Mouse (Mus musculus) neural tube, embryonic 11.5 days (tissue): ENCODE data around the gene Srd5a1. TPM values are rescaled to one million over a fixed set of nuclear protein-coding genes. Genes with fewer than 3 reads are reported as not detected.
"Not testable (repeated sequence)": the region's sequence is repeated elsewhere in the genome, so short reads cannot be mapped to it uniquely, and the experiment has no call there.

Experiments
- ATAC-seq: fragments of 200-750 bp; cut with Nextera tagmentation; 2 replicates; pipeline ENCODE4 v1.8.0; 2017; ENCODE audit warnings: moderate number of reproducible peaks, mild to moderate bottlenecking, moderate TSS enrichment, moderate library complexity; ENCODE audit not compliant: insufficient read depth, low FRiP score, low TSS enrichment
- DNase-seq: peaks from one replicate; pipeline ENCODE4 v3.0.0-alpha.2; 2015; ENCODE audit warnings: low spot score
- H3K27ac ChIP-seq: fragments of 300-500 bp; sonication (generic); 2 replicates; pipeline ENCODE4 v1.5.1; 2014; ENCODE audit warnings: low read depth, mild to moderate bottlenecking, low read length
- H3K27me3 ChIP-seq: fragments of 300-500 bp; sonication (generic); 2 replicates; pipeline ENCODE4 v1.6.1; 2014; ENCODE audit warnings: mild to moderate bottlenecking, low read length, mixed read lengths; ENCODE audit not compliant: control insufficient read depth, insufficient read depth
- H3K36me3 ChIP-seq: fragments of 300-500 bp; sonication (generic); 2 replicates; pipeline ENCODE4 v1.6.1; 2014; ENCODE audit warnings: mild to moderate bottlenecking, low read length, moderate library complexity, mixed read lengths; ENCODE audit not compliant: control insufficient read depth, insufficient read depth
- H3K4me1 ChIP-seq: fragments of 300-500 bp; sonication (generic); 2 replicates; pipeline ENCODE4 v1.6.1; 2014; ENCODE audit warnings: low read length, mixed read lengths; ENCODE audit not compliant: control insufficient read depth, insufficient read depth
- H3K4me2 ChIP-seq: fragments of 300-500 bp; sonication (generic); 2 replicates; pipeline ENCODE4 v1.6.1; 2014; ENCODE audit warnings: low read depth, mild to moderate bottlenecking, moderate library complexity
- H3K4me3 ChIP-seq: fragments of 300-500 bp; sonication (generic); 2 replicates; pipeline ENCODE4 v1.5.1; 2014; ENCODE audit warnings: low read depth, low read length
- H3K9ac ChIP-seq: fragments of 300-500 bp; sonication (generic); 2 replicates; pipeline ENCODE4 v1.6.1; 2014; ENCODE audit warnings: mild to moderate bottlenecking, low read length
- H3K9me3 ChIP-seq: fragments of 300-500 bp; sonication (generic); 2 replicates; pipeline ENCODE4 v1.6.1; 2016; ENCODE audit warnings: low read length; ENCODE audit not compliant: control insufficient read depth
- WGBS: fragments of 180-500 bp; shearing (Covaris S2); extraction: QIAGEN DNeasy Blood & Tissue Kit; methylation state at CpG from one replicate; pipeline ENCODE4 v1.1.7; 2014; 5-methylcytosine and 5-hydroxymethylcytosine counted together
- polyA plus RNA-seq: library from polyadenylated mRNA; unstranded; fragments of >200 nt; fragmentation: Nextera tagmentation; extraction: Ambion mirVana; gene quantifications from 2 replicates; pipeline ENCODE4 v1.2.1, GENCODE M21; 2014

The Srd5a1 gene
- polyA plus RNA-seq, 1 experiment from 2014 or later: 26.0 TPM

DNA sequence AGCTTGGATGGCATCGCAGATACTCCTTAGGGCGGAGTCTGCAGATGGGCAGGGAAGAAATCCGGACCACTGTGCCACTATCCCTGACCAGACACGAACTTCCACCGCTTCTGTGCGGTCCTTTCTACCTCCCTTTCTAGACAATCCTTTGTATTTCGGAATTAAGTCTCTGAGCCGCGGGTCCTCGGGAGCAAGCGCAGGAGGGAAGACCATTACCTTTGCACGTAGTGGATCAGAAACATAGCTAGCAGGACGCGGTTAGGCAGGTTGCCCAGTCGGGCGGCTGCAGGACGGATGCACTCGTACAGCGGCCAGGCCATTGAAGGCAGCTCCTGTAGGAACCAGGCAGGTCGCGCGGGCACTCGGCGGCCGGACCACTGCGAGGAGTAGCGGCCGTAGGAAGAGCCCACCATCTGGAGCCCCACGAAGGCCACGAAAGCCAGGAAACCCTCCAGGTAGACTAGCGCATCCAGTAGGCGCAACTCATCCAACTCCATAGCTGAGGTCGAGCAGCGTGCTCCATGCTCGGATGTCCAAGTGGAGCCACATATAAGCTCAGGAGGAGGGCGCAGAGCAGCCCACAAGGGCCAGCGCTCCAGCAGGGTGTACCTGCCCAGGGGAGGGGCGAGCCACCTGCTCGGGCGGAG, 368 bp downstream of the Srd5a1 start:
- WGBS: under 1% methylated on average over 40 of the region's 40 CpGs
- no peak for DNase-seq
- H3K27ac ChIP-seq: no peak overlapping the region

DNA sequence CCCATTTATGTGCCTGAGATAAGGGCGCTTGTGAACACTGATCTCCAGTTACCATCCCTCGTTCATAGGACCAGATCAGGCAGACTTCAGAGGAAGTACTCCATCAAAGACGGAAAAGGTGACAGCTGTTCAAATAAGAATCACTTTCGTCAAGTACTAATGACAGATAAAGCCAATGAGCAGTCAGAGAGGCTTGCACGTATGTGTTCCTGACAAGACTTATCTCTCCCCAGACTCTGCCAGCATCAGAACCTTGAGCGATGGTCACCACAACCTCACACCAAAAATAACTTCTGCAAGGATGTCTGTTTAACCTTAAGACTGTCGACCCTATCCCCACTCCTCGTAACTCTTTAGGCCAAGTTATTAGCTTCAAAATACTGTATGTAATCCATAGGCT, 2.5 kb downstream of the Srd5a1 start:
- Histone ChIP-seq H3K4me1 (peaks cover 14% of the 10 kb centered on the region), H3K4me3 (no peak overlapping the region), H3K27me3 (no peaks in the 10 kb centered on the region), H3K9ac (no peak overlapping the region), H3K36me3 (no peaks in the 10 kb centered on the region), H3K4me2 (no peak overlapping the region), H3K27ac (no peak overlapping the region), H3K9me3 (no peaks in the 10 kb centered on the region)
- ATAC-seq (no peak), DNase-seq (no peak)
- 86% methylated on average over 8 of the region's 8 CpGs for WGBS

More for the DNA sequence above, 368 bp downstream of the Srd5a1 start:
- no peaks in the 10 kb centered on the region for H3K27me3 ChIP-seq
- H3K36me3 ChIP-seq: peaks cover 6% of the 10 kb centered on the region
- peak overlapping the region; percentile 92 for H3K4me2 ChIP-seq
- peak overlapping the region; percentile 87 for H3K4me3 ChIP-seq
- peaks cover 14% of the 10 kb centered on the region for H3K4me1 ChIP-seq
- peak; percentile 36; the same call in 1 of the 2 replicates for ATAC-seq
- peak overlapping the region; percentile 63 for H3K9ac ChIP-seq
- no peaks in the 10 kb centered on the region for H3K9me3 ChIP-seq

- Histone ChIP-seq H3K9ac (no peak overlapping the region), H3K9me3 (no peaks in the 10 kb centered on the region), H3K36me3 (no peaks in the 10 kb centered on the region), H3K4me3 (no peak overlapping the region), H3K4me2 (no peak overlapping the region), H3K27ac (no peak overlapping the region), H3K27me3 (no peaks in the 10 kb centered on the region), H3K4me1 (no peaks in the 10 kb centered on the region)
- WGBS: 86% methylated on average over 1 of the region's 1 CpGs
- ATAC-seq: no peak
- DNase-seq: no peak
These were observed 6.6 kb downstream of the Srd5a1 start for GRCm38 (mm10) chr13:69604670-69605069.

GRCm38 (mm10) chr13:69601321-69601720, 9.9 kb downstream of the Srd5a1 start:
- Histone ChIP-seq H3K27me3 (no peaks in the 10 kb centered on the region), H3K36me3 (no peaks in the 10 kb centered on the region), H3K9me3 (no peaks in the 10 kb centered on the region), H3K4me2 (no peak overlapping the region), H3K27ac (no peak overlapping the region), H3K4me3 (no peak overlapping the region), H3K9ac (no peak overlapping the region), H3K4me1 (no peaks in the 10 kb centered on the region)
- ATAC-seq (no peak), DNase-seq (no peak)
- 91% methylated on average over 5 of the region's 5 CpGs for whole genome bisulfite sequencing

DNA sequence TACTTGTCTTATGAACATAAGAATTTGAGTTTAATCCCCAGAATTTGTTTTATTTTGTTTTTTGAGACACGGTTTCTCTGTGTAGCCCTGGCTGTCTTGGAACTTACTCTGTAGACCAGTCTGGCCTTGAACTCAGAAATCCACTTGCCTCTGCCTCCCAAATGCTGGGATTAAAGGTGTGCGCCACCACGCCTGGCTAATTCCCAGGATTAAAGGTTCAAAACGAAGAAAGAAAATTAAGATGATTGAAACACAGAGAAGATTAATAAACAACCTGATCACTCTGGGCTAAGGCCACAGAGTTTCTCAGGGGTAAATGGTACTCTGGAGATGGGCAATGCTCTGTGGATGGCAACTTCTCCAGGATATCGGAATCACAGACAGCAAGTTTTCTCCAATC, 10.4 kb downstream of the Srd5a1 start:
- not testable (repeated sequence) for H3K27me3 ChIP-seq, H3K9me3 ChIP-seq, H3K36me3 ChIP-seq, H3K27ac ChIP-seq, DNase-seq, ATAC-seq, H3K4me1 ChIP-seq, H3K9ac ChIP-seq, H3K4me3 ChIP-seq, H3K4me2 ChIP-seq
- 93% methylated on average over 5 of the region's 5 CpGs for WGBS

DNA sequence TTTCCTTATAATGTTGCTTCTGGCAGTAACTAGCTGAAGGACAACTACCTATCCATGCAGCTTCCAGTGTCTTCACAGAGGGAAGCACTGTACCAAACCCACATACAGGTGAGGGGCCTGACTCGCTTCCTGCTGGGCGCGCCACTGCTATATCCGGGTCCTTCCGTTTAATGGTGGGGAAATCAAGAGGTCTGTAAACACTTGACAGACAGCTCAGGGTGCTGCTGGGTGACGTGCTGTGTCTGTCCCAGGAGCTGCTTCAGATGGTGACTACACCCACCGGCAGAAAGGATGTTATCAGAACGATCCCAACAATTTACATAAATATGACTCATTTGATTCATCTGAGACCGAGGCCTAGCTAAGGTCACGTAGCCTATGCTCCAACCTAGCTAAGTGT, 12.4 kb downstream of the Srd5a1 start:
- H3K36me3 ChIP-seq: no peaks in the 10 kb centered on the region

GRCm38 (mm10) chr13:69596515-69596914, 14.7 kb downstream of the Srd5a1 start:
- no peaks in the 10 kb centered on the region for H3K9me3 ChIP-seq
- H3K4me3 ChIP-seq: no peak overlapping the region
- ATAC-seq (no peak), DNase-seq (no peak)
- no peak overlapping the region for H3K4me2 ChIP-seq
- no peaks in the 10 kb centered on the region for H3K4me1 ChIP-seq
- no peak overlapping the region for H3K27ac ChIP-seq
- H3K36me3 ChIP-seq: no peaks in the 10 kb centered on the region
- no peak overlapping the region for H3K9ac ChIP-seq
- WGBS: 98% methylated on average over 2 of the region's 2 CpGs
- no peaks in the 10 kb centered on the region for H3K27me3 ChIP-seq

More for the DNA sequence above, 12.4 kb downstream of the Srd5a1 start:
- Histone ChIP-seq H3K4me1 (no peaks in the 10 kb centered on the region), H3K27ac (no peak overlapping the region), H3K27me3 (no peaks in the 10 kb centered on the region), H3K4me2 (no peak overlapping the region), H3K9ac (no peak overlapping the region), H3K4me3 (no peak overlapping the region), H3K9me3 (no peaks in the 10 kb centered on the region)
- DNase-seq: no peak
- 92% methylated on average over 10 of the region's 10 CpGs for WGBS
- ATAC-seq: no peak

DNA sequence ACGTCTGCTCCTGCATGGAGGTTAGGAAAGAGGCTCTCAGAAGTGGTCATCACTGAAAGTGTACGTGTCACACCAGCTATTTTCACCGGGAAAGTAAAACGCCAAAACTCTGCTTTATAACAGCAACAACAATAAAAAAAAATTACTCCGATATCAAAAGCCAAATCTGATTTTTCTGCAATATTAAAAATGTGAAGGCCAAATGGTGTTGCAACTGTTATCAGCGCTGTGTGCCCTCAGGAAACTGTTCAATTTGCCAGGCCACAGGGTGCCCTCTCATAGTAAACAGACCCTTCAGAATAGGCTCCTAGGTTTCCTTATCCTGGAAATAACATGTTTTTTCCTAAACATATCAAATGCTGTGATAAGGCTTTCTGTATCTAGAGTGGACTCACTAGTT, 15.3 kb downstream of the Srd5a1 start:
- no peak overlapping the region for H3K9ac ChIP-seq
- no peak for ATAC-seq
- no peak for DNase-seq
- no peaks in the 10 kb centered on the region for H3K27me3 ChIP-seq
- no peaks in the 10 kb centered on the region for H3K36me3 ChIP-seq
- H3K4me3 ChIP-seq: no peak overlapping the region
- 90% methylated on average over 6 of the region's 6 CpGs for WGBS
- H3K4me1 ChIP-seq: no peaks in the 10 kb centered on the region
- H3K4me2 ChIP-seq: no peak overlapping the region
- H3K27ac ChIP-seq: no peak overlapping the region
- no peaks in the 10 kb centered on the region for H3K9me3 ChIP-seq

DNA sequence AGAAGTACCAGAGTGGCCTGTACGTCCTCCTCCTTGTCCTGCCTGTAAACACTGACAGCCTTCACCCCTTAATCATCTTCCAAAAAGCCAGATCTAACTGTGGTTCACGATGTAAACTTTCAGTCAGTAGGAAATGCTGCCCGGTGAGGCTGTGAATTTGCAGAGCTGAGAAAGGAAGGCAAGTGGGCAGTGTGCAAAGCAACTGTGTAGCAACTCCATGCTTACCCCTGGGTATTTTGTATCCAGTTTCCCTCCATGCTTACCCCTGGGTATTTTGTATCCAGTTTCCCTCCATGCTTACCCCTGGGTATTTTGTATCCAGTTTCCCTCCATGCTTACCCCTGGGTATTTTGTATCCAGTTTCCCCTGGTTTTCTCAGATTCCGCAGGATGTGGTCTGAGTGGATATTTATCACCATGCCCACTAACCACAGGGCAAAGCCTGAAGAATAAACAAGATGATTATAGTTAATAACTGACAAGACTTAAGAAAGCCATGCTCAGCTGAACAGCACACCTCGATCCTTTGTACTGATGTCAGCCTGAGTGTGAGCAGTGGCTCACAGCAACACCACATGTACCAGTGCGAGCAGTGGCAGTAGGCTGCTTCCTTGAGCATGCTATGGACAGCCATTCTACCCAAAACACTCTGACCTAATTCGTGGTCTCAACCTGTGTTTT, 16.5 kb downstream of the Srd5a1 start:
- no peak for DNase-seq
- no peaks in the 10 kb centered on the region for H3K4me1 ChIP-seq
- no peaks in the 10 kb centered on the region for H3K36me3 ChIP-seq
- no peak overlapping the region for H3K4me3 ChIP-seq
- H3K27ac ChIP-seq: no peak overlapping the region
- H3K27me3 ChIP-seq: no peaks in the 10 kb centered on the region
- H3K9me3 ChIP-seq: no peaks in the 10 kb centered on the region
- 88% methylated on average over 7 of the region's 7 CpGs for WGBS
- H3K9ac ChIP-seq: no peak overlapping the region
- ATAC-seq: no peak
- H3K4me2 ChIP-seq: no peak overlapping the region
